Mouse (Mus musculus) C2C12 (cell line): Measurements from ENCODE around the gene Tax1bp3. TPM values are rescaled to one million over a fixed set of nuclear protein-coding genes. Genes with fewer than 3 reads are reported as not detected.

Experiments used
- H3K27me3 ChIP-seq: one replicate; pipeline ENCODE4 v1.6.1; 2011; ENCODE audit not compliant: control insufficient read depth, insufficient read depth, insufficient read length
- H3K36me3 ChIP-seq: one replicate; pipeline ENCODE4 v1.6.1; 2011; ENCODE audit not compliant: control insufficient read depth, insufficient read depth
- H3K4me3 ChIP-seq: one replicate; pipeline ENCODE4 v1.5.1; 2011; ENCODE audit warnings: mild to moderate bottlenecking, control low read depth; ENCODE audit not compliant: poor library complexity, insufficient read depth, severe bottlenecking
- H3K79me2 ChIP-seq: one replicate; pipeline ENCODE4 v1.6.1; 2011; ENCODE audit not compliant: control insufficient read depth, insufficient read depth
- H3K79me3 ChIP-seq: one replicate; pipeline ENCODE4 v1.6.1; 2011; ENCODE audit warnings: low read depth, control low read depth
- H3ac ChIP-seq: one replicate; pipeline ENCODE3; 2011; ENCODE audit warnings: low read depth; ENCODE audit not compliant: control insufficient read depth, insufficient read length
- CEBPB ChIP-seq: IDR thresholded peaks from one replicate; pipeline ENCODE4 v1.6.1; 2011; ENCODE audit warnings: low read depth, mild to moderate bottlenecking, control low read depth, moderate library complexity
- CTCF ChIP-seq: IDR thresholded peaks from one replicate; pipeline ENCODE4 v1.5.1; 2011; ENCODE audit not compliant: control insufficient read depth, insufficient read depth, insufficient read length
- FOSL1 ChIP-seq: IDR thresholded peaks from one replicate; pipeline ENCODE4 v1.8.0; 2011; ENCODE audit warnings: mild to moderate bottlenecking, low read length; ENCODE audit not compliant: poor library complexity, insufficient read depth, severe bottlenecking
- MAX ChIP-seq: IDR thresholded peaks from one replicate; pipeline ENCODE4 v1.6.1; 2011; ENCODE audit warnings: mild to moderate bottlenecking, control low read depth
- MYOD1 ChIP-seq: IDR thresholded peaks from one replicate; pipeline ENCODE4 v1.6.1; 2011; ENCODE audit warnings: low read depth; ENCODE audit not compliant: control insufficient read depth, insufficient read length
- MYOG ChIP-seq: IDR thresholded peaks from one replicate; pipeline ENCODE4 v1.6.1; 2011; ENCODE audit not compliant: control insufficient read depth, insufficient read length; ENCODE audit errors: extremely low read depth
- USF1 ChIP-seq: IDR thresholded peaks from one replicate; pipeline ENCODE4 v1.6.1; 2011; ENCODE audit warnings: low read depth, mild to moderate bottlenecking, control low read depth, moderate library complexity
- polyA plus RNA-seq: library from polyadenylated mRNA; unstranded; fragments of >200 nt; fragmentation: generic; extraction: Trizol; gene quantifications from one replicate; pipeline ENCODE4 v1.2.1, GENCODE M21; 2012; ENCODE audit warnings: missing spikeins

Gene Tax1bp3
- polyA plus RNA-seq, 1 experiment, result 159 TPM

- TF ChIP-seq MYOD1 (no peak), MAX (no peak), CTCF (no peak), FOSL1 (no peak), CEBPB (no peak), USF1 (no peak), MYOG (no peak)
- Histone ChIP-seq H3K27me3 (no peaks in the 10 kb centered on the region), H3K4me3 (no peak overlapping the region), H3ac (no peak overlapping the region), H3K79me3 (no peaks in the 10 kb centered on the region), H3K79me2 (no peaks in the 10 kb centered on the region), H3K36me3 (no peaks in the 10 kb centered on the region)
Observed at GRCm38 (mm10) chr11:73222846-73223245, 46.0 kb downstream of the Tax1bp3 start.

GRCm38 (mm10) chr11:73223966-73224365, 47.1 kb downstream of the Tax1bp3 start:
- H3K36me3 ChIP-seq, result no peaks in the 10 kb centered on the region
- H3ac ChIP-seq, result no peak overlapping the region
- no peak overlapping the region for H3K4me3 ChIP-seq
- H3K79me3 ChIP-seq, result no peaks in the 10 kb centered on the region
- no peaks in the 10 kb centered on the region for H3K79me2 ChIP-seq
- TF ChIP-seq MAX (no peak), CTCF (no peak), MYOG (no peak), USF1 (no peak), CEBPB (no peak), MYOD1 (no peak), FOSL1 (no peak)
- no peaks in the 10 kb centered on the region for H3K27me3 ChIP-seq

GRCm38 (mm10) chr11:73225856-73226255, 49.0 kb downstream of the Tax1bp3 start:
- Histone ChIP-seq H3ac (no peak overlapping the region), H3K79me3 (no peaks in the 10 kb centered on the region), H3K4me3 (no peak overlapping the region), H3K27me3 (no peaks in the 10 kb centered on the region), H3K79me2 (no peaks in the 10 kb centered on the region), H3K36me3 (no peaks in the 10 kb centered on the region)
- TF ChIP-seq FOSL1, result no peak
- no peak for TF ChIP-seq CEBPB
- no peak for TF ChIP-seq CTCF
- no peak for TF ChIP-seq MAX
- TF ChIP-seq USF1, result no peak
- no peak for TF ChIP-seq MYOG
- TF ChIP-seq MYOD1, result no peak

- Histone ChIP-seq H3K79me2 (no peaks in the 10 kb centered on the region), H3ac (no peak overlapping the region), H3K27me3 (no peaks in the 10 kb centered on the region), H3K4me3 (no peak overlapping the region), H3K79me3 (no peaks in the 10 kb centered on the region), H3K36me3 (no peaks in the 10 kb centered on the region)
- TF ChIP-seq FOSL1 (no peak), USF1 (no peak), MYOD1 (no peak), CEBPB (no peak), MAX (no peak), MYOG (no peak), CTCF (no peak)
Observed at GRCm38 (mm10) chr11:73228881-73229280, 52.0 kb downstream of the Tax1bp3 start.

GRCm38 (mm10) chr11:73230081-73230480, 53.2 kb downstream of the Tax1bp3 start:
- TF ChIP-seq CTCF, result no peak
- no peak for TF ChIP-seq USF1
- no peak for TF ChIP-seq FOSL1
- no peak for TF ChIP-seq MAX
- no peak for TF ChIP-seq MYOG
- no peak for TF ChIP-seq MYOD1
- no peak for TF ChIP-seq CEBPB
- H3K27me3 ChIP-seq, result no peaks in the 10 kb centered on the region

GRCm38 (mm10) chr11:73232513-73232912, 55.6 kb downstream of the Tax1bp3 start:
- H3K4me3 ChIP-seq, result no peak overlapping the region
- H3K36me3 ChIP-seq, result no peaks in the 10 kb centered on the region
- no peaks in the 10 kb centered on the region for H3K79me2 ChIP-seq
- peaks cover 2% of the 10 kb centered on the region for H3K27me3 ChIP-seq
- no peak overlapping the region for H3ac ChIP-seq
- H3K79me3 ChIP-seq, result no peaks in the 10 kb centered on the region
- TF ChIP-seq MYOG (no peak), MYOD1 (no peak), USF1 (peak; percentile 19), CEBPB (no peak)

More at GRCm38 (mm10) chr11:73230081-73230480, 53.2 kb downstream of the Tax1bp3 start:
- Histone ChIP-seq H3K79me3 (no peaks in the 10 kb centered on the region), H3ac (no peak overlapping the region), H3K36me3 (no peaks in the 10 kb centered on the region), H3K4me3 (no peak overlapping the region), H3K79me2 (no peaks in the 10 kb centered on the region)

Other genes with a start within 250 kb of the Tax1bp3 start
- 0.54 TPM for gene Atp2a3, start 215.9 kb upstream of the Tax1bp3 start, polyA plus RNA-seq
- 0.05 TPM for gene P2rx1, start 178.0 kb upstream of the Tax1bp3 start, polyA plus RNA-seq
- 7.7 TPM for gene Camkk1, start 158.1 kb upstream of the Tax1bp3 start, polyA plus RNA-seq
- gene Ncbp3, start 129.3 kb upstream of the Tax1bp3 start, polyA plus RNA-seq, result 3.6 TPM
- gene Itgae, start 86.5 kb upstream of the Tax1bp3 start, polyA plus RNA-seq, result 0.05 TPM
- 9.4 TPM for gene Haspin, start 38.8 kb upstream of the Tax1bp3 start, polyA plus RNA-seq
- 1.0 TPM for gene P2rx5, start 16.7 kb upstream of the Tax1bp3 start, polyA plus RNA-seq
- gene Emc6, start within 50 bp of the Tax1bp3 start, polyA plus RNA-seq, result 71.6 TPM
- gene Ctns, start 22.0 kb downstream of the Tax1bp3 start, polyA plus RNA-seq, result 4.2 TPM
- 0.28 TPM for gene Shpk, start 22.4 kb downstream of the Tax1bp3 start, polyA plus RNA-seq
- gene Trpv1, start 57.2 kb downstream of the Tax1bp3 start, polyA plus RNA-seq, result 0.01 TPM
- under 0.01 TPM for gene Trpv3, start 90.3 kb downstream of the Tax1bp3 start, polyA plus RNA-seq
- 0.60 TPM for gene Aspa, start 152.5 kb downstream of the Tax1bp3 start, polyA plus RNA-seq
- not detected for gene Gm49340, start 152.7 kb downstream of the Tax1bp3 start, polyA plus RNA-seq
- not detected for gene Spata22, start 152.7 kb downstream of the Tax1bp3 start, polyA plus RNA-seq
- gene Olfr20, start 173.7 kb downstream of the Tax1bp3 start, polyA plus RNA-seq, result not detected
- gene Olfr376, start 194.2 kb downstream of the Tax1bp3 start, polyA plus RNA-seq, result not detected
- not detected for gene Olfr1, start 222.5 kb downstream of the Tax1bp3 start, polyA plus RNA-seq